Mouse (Mus musculus) adrenal gland, adult 10 weeks (tissue): ENCODE measurements around the gene Psme1. TPM values are rescaled to one million over a fixed set of nuclear protein-coding genes. Genes with fewer than 3 reads are reported as not detected.

Experiments used
- polyA plus RNA-seq: library from polyadenylated mRNA; stranded (reverse); fragments of 350-450 nt; fragmentation: Illumina TruSeq; extraction: RNeasy Lipid Tissue Mini Kit (QIAGEN cat#74804); gene quantifications from one replicate; pipeline ENCODE4 v1.2.3, GENCODE M21; 2014; ENCODE audit warnings: low read depth, low replicate concordance

Psme1 gene
- polyA plus RNA-seq: 266 TPM

DNA sequence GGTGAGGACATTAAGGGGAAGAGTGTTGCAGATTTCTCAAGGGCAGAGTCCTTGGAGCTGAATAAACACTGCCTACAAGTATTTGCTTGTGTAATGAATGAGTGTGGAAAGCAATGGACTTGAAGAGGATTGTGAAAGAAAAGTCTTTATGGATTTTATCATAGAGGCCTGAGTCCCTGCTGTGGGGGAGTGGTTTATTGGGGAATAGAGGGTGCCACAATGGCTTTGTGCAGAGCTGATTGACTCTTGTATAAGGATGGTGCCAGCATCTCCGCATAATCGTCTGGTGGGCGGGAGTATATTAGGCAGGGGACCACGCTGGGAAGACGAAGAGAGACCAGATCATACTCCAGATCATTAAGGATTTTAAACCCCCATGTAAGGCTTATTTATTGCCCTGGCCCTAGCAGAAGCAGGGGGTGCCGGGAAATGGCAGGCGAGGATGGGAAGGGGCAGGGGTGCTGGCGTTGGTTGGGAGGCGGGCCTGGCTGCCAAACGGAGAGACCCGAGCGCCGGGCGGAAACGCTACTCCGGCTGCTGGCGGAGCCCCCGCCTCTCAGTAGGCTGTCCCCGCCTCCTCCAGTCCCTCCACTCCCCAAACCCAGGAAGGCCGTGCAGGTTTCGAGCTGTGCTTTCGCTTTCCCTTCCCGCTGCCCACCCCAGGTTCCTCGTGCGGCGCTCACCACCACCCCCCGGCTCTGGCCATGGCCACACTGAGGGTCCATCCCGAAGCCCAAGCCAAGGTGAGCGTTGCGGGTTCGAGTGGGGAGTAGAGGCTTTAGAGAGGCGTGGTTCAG is at the start of gene Psme1:
Psme1 (plus strand) TSS at position 253 of the 797 bp plus-strand sequence.

DNA sequence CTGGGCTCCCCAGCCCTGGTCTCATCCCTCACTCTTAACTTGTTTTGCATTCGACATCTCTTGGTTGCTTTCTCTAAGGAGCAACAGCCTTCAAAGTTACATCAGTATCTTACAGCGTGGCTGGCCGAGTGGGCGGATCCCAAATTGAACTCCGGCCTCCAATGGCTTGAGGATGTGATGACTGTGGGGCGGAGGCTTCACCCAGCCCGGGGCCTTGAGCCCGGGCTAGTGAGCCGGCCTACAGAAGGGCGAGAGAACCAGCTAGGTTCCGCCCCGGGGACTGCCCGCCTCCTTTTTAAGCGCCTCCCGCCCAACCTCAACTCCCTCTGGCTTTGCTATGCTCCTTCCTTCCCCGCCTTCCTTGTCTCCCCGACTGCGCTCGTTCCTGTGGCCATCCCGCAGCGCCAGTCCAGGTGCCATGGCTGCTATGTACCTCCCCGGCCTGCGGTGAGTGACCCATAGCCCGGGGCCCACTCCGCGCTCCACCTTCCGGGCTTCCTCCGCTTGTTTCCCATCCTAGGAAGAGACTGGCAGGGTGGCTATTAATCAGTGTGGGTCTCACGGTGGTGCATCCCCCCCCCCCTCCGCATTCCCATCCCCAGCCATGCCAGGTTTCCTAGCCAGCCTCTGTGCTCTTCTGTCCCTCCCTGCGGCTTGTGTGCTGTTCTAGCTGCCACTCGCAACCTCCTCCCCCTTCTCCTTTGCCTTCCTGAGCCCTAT is 37.7 kb upstream of the Psme1 start, which contains the start of gene Pck2:
Pck2 (plus strand) TSS at position 200 of the 720 bp plus-strand sequence.

DNA sequence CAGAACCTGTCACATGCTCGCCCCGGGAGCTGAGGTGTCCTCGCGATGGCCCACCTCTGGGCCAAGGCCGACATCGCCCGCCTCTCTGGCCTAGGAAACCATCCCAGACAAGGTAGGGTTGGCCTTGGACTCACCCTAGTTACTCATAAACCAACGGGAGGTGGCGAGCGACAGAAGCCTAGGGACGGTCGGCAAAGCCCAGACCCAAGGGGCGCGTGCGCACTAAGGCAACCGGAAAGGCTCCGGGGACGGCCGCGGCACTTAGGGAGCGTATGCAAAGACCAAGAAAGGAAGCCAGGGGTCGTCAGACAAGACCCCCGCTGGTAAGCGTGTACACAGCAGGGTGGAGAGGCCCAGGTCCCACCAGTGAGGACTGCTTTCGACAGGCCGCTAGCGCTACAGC is 18.1 kb upstream of the Psme1 start, which contains the start of gene Dcaf11:
Dcaf11 (plus strand) TSS at position 208 of the 403 bp plus-strand sequence.

DNA sequence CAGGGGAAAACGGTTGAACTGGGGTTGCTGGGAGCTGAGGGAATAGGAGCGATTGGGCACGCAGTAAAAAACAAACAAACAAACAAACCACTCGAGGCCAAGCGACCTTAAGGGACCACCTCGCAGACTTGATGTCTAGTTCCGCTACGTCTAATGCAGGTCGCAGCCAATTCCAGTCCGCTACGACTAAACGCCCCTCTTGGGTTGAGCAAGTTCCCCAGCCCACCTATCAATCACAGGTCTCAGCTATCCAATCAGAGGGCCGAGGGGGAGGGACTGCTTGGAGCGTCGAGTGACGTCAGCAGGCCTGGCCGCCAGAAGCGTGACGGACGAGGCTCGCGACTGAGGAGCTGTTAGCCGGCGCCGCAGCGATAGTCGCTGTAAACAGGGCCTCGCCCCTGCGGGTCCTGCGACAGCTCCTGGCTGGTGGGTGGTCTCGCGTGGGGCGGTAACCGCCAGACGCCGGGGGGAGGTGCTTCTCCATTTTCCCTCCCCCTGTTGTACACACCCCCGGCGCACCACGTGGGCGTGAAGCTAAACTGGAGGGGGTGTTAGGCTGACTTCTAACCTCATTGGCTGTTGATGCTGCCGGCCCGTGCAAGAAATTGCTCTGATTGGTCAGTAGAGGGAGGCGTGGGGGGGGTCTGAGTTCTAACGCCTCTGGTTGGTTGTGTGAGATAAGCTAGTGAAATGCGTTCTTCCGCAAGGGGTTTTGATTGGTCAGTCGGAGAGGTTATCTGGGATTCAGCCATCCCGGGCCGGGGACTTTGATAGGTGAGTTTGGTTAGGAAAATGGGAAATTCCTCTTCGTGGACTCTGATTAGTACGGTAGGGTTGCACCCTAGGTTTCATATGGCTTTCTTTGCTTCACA is 17.5 kb upstream of the Psme1 start, which contains the start of gene A730061H03Rik:
A730061H03Rik (minus strand) TSS at position 205 of the 872 bp plus-strand sequence.

DNA sequence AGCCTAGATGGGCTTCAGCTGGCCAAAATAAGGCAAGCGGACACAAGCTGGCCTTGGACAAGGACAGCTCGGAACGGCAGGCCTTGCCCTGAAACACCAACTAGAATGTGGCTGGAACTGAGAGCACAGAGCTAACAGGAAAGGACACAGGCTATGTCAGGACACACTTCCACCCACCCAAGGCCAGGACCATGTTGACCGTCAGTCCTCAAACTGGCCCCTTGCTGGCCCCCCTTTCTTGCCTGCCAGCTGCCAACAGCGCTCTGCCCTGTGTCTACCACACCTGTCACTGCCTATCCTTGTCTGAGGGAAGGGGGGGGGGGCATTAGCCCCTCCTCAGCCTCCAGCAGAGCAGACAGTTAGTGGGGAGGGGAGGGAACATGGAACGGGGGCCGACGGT is 2.6 kb upstream of the Psme1 start, which contains the start of gene Fitm1:
Fitm1 (plus strand) TSS at position 316 of the 400 bp plus-strand sequence.

DNA sequence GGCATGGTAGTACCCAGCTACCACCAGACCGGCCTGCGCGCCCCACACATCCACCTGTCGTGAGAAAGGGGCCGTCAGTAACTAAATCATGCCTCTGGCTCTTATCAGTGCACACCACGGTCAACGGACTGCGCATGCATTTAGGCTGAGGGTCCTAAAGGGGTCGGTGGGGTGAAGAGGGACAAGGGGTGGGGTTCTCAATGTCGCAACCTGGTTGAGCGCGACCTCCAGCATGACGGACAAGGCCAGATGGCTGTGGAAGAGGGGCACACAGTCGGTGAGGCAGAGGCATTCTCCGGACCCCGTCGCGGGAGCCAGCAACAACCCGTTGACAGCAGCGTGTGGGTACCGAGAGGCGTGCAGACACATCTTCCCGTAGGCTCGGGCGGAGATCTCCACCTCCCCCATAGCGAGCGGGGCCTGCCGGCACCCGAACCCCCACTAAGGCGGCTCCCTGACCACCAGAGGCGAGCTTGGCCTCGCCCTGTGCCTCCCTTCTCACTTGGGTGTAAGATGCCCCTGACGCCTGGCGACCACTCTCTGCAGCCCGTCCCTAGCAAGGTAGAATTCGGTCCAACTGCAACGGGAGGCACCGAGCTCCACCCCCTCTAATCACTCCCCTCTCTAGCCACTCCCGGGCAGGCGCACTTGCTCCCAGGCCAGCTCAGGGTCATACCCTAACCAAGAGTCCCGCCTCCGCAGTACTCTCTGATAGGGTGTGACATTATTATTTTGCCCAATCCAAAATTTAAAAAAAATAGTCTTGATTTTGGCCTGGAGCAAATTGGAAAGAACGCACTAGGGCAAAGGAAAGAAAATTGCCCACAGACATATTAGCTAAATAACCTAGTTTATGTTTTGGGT is 7.0 kb downstream of the Psme1 start, which contains the start of gene Emc9:
Emc9 (minus strand) TSS at position 601 of the 864 bp plus-strand sequence.

DNA sequence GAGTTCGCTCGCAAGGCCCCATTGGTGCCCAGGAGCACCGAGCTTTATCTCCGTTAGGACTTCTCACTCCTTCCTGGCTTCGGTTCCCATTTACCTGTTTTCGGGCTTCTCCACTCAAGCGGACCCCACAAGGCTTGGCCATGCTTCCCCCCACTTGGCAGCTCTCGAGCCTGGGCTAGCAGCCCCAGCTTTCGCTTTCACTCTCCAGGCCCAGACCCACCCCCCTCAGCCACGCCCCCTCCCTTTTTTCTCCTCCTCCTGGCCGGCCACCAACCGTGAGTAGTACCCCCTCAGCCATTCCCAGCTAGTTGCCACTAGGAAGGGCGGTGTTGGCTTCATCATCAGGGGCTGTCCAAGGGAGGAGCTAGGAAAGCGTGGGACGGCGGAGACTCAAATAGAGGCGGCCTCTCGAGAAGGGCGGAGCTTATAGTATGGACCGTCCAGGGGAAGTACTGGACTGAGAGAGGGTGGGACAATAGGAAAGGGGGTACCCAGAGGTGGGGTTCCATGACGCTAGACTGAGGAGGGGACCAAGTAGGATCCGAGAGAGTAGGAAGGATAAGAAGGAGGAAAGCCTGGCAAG is 12.9 kb downstream of the Psme1 start, which contains the start of gene Psme2:
Psme2 (minus strand) TSS at position 366 of the 583 bp plus-strand sequence.

DNA sequence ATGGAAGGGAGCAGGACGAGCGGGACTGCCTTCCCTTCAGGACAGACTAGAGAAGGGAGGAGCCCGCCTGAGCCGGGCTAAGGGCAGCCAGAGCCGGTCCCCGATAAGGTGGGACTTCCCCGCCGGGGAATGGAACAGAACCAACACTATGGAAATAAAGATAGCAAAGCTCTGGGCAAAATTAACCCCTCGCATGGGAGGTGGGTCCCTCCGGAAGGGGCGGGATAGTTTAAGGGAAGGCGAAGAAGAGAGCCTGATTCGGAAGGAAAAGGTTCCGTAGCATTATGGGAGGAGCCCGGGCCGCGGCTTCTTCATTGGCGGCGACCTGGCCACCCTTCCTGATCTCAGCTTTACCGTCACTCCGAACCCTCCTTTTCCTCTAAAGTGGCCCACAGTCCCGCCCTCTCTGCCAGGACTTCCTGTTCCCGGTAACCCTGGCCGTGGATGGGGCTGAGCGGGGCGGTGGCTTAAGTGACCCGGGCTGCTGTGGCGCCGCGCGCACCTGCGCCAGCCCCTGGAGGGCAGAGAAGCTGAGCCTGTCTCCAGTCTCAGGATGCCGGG is 13.5 kb downstream of the Psme1 start, which contains the start of gene Rnf31:
Rnf31 (plus strand) TSS at position 378 of the 561 bp plus-strand sequence.

DNA sequence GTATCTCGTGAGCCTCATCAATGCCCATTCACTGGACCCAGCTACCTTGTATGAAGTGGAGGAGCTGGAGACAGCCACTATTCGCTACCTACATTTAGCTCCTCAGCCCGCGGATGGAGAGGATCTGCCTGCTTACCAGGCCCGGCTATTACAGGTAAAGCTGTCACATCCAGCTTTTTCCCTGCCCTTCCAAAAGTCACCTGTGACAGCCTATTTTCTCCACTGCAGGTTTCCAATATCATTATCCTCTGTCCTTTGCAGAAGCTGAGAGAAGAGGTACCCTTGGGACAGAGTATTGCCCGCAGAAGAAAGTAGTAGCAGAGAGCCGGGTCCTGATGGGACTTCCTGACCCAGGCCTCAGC is 25.3 kb downstream of the Psme1 start, which contains the start of gene Irf9:
Irf9 (plus strand) TSS at position 301 of the 362 bp plus-strand sequence.

DNA sequence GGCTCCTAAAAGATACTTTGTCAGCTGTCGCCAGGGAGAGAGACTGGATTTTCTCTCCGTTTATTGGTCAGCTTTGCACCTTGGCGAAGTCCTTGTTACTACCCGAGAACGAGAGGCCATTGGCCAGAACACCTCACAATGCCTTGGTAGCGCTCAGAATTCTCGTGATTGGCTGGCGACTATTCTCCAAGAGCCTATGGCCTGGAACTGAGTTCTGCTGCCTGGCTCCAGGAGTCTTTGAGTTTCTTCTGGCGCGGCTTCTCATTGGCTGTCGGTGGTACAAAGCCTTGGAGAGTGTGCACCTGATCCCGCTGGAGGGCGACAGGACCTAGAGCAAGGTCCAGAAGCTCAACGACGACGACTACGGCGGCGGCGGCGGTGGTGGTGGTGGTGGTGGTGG is 39.9 kb downstream of the Psme1 start, which contains the start of gene Rec8:
Rec8 (plus strand) TSS at position 216 of the 400 bp plus-strand sequence.

Other genes with a start within 250 kb of the Psme1 start
- gene Dhrs4, start 99.4 kb upstream of the Psme1 start, polyA plus RNA-seq: 46.8 TPM
- not detected for gene Carmil3, start 87.5 kb upstream of the Psme1 start, polyA plus RNA-seq
- not detected for gene Cpne6, start 67.7 kb upstream of the Psme1 start, polyA plus RNA-seq
- not detected for gene Nrl, start 53.1 kb upstream of the Psme1 start, polyA plus RNA-seq
- gene Pck2, start 37.9 kb upstream of the Psme1 start, polyA plus RNA-seq: 4.3 TPM
- 19.7 TPM for gene Dcaf11, start 18.1 kb upstream of the Psme1 start, polyA plus RNA-seq
- not detected for gene A730061H03Rik, start 17.7 kb upstream of the Psme1 start, polyA plus RNA-seq
- not detected for gene Fitm1, start 2.5 kb upstream of the Psme1 start, polyA plus RNA-seq
- 10.2 TPM for gene Emc9, start 7.2 kb downstream of the Psme1 start, polyA plus RNA-seq
- gene Psme2, start 13.0 kb downstream of the Psme1 start, polyA plus RNA-seq: 161 TPM
- 6.4 TPM for gene Rnf31, start 13.6 kb downstream of the Psme1 start, polyA plus RNA-seq
- 44.9 TPM for gene Irf9, start 25.4 kb downstream of the Psme1 start, polyA plus RNA-seq
- 2.4 TPM for gene Rec8, start 39.9 kb downstream of the Psme1 start, polyA plus RNA-seq
- 13.4 TPM for gene Ipo4, start 57.8 kb downstream of the Psme1 start, polyA plus RNA-seq
- gene Gm49378, start 59.8 kb downstream of the Psme1 start, polyA plus RNA-seq: 1.7 TPM
- 48.9 TPM for gene Tm9sf1, start 65.7 kb downstream of the Psme1 start, polyA plus RNA-seq
- gene Tssk4, start 72.1 kb downstream of the Psme1 start, polyA plus RNA-seq: not detected
- 32.2 TPM for gene Mdp1, start 82.4 kb downstream of the Psme1 start, polyA plus RNA-seq
- 44.1 TPM for gene Gmpr2, start 93.8 kb downstream of the Psme1 start, polyA plus RNA-seq
- 81.5 TPM for gene Nedd8, start 94.0 kb downstream of the Psme1 start, polyA plus RNA-seq
- 10.6 TPM for gene Tinf2, start 103.7 kb downstream of the Psme1 start, polyA plus RNA-seq
- not detected for gene Tgm1, start 135.8 kb downstream of the Psme1 start, polyA plus RNA-seq
- 0.47 TPM for gene Rabggta, start 144.1 kb downstream of the Psme1 start, polyA plus RNA-seq
- 15.6 TPM for gene Dhrs1, start 167.6 kb downstream of the Psme1 start, polyA plus RNA-seq
- 6.7 TPM for gene Nop9, start 167.6 kb downstream of the Psme1 start, polyA plus RNA-seq
- gene Cideb, start 180.3 kb downstream of the Psme1 start, polyA plus RNA-seq: not detected
- not detected for gene Ltb4r2, start 183.3 kb downstream of the Psme1 start, polyA plus RNA-seq
- 0.41 TPM for gene Ltb4r1, start 187.8 kb downstream of the Psme1 start, polyA plus RNA-seq
- 1.1 TPM for gene Adcy4, start 206.0 kb downstream of the Psme1 start, polyA plus RNA-seq
- gene Ripk3, start 210.7 kb downstream of the Psme1 start, polyA plus RNA-seq: not detected
- gene Nfatc4, start 245.0 kb downstream of the Psme1 start, polyA plus RNA-seq: 2.6 TPM